19 mouse cellular contexts compared by ENCODE assay signal in genomic region chr12:112575274-112575986, GRCm38 (mm10). TPM values are rescaled to one million over a fixed set of nuclear protein-coding genes. Genes with fewer than 3 reads are reported as not detected.
DNase-seq lines count a peak whose midpoint lies in the region; ATAC-seq and TF ChIP-seq lines count a peak whose summit lies in the region.
"Had no signal": no experiment of that assay in that cellular context is flagged by ENCODE, and none has a peak within 500 bp of the region (broad histone marks: within the 10 kb centered on the region; RNA-seq: fewer than 3 reads in every experiment).

No protein-coding gene starts in this region.

- ATAC-seq in embryonic facial prominence, embryonic 13.5 days (ENCODE audit: insufficient number of reproducible peaks, insufficient read depth, low FRiP score, low TSS enrichment, low read depth): no peak
- no peak for ATAC-seq in kidney, postnatal 0 days (replicated peaks; ENCODE audit: low FRiP score, low read depth)
- ATAC-seq in embryonic facial prominence, embryonic 15.5 days (ENCODE audit: insufficient number of reproducible peaks, low FRiP score, low TSS enrichment, low read depth): no peak
- ATAC-seq in forebrain, embryonic 11.5 days (replicated peaks; ENCODE audit: low FRiP score): no peak
- ATAC-seq: CD4-positive, CD25-positive, alpha-beta regulatory T cell, adult 4 months; forebrain, embryonic 16.5 days had no signal

- H3K4me2 ChIP-seq in embryonic facial prominence, embryonic 13.5 days: no peak overlapping the region
- 0 out of 2 replicates have a peak overlapping the region, but pooled peaks have one; percentile 16 for H3K4me2 ChIP-seq in kidney, postnatal 0 days (ENCODE audit: low read length)
- no peak overlapping the region for H3K4me2 ChIP-seq in embryonic facial prominence, embryonic 15.5 days (replicated peaks)
- no peak overlapping the region for H3K4me2 ChIP-seq in forebrain, embryonic 11.5 days (ENCODE audit: low read depth, low read length, severe bottlenecking)
- H3K4me2 ChIP-seq: hindbrain, embryonic 15.5 days; limb, embryonic 12.5 days; midbrain, embryonic 12.5 days had no signal

- H3K27me3 ChIP-seq in embryonic facial prominence, embryonic 13.5 days: no peaks in the 10 kb centered on the region
- 0 out of 2 replicates have a peak, but pooled peaks cover 3% of the 10 kb centered on the region for H3K27me3 ChIP-seq in embryonic facial prominence, embryonic 10.5 days (replicated peaks; ENCODE audit: low read depth, poor library complexity, severe bottlenecking)
- no peaks in the 10 kb centered on the region for H3K27me3 ChIP-seq in kidney, postnatal 0 days (ENCODE audit: insufficient read depth, low read length)
- no peaks in the 10 kb centered on the region for H3K27me3 ChIP-seq in embryonic facial prominence, embryonic 15.5 days
- H3K27me3 ChIP-seq in forebrain, embryonic 11.5 days (ENCODE audit: control insufficient read depth, insufficient read depth, low read length): no peaks in the 10 kb centered on the region
- H3K27me3 ChIP-seq: hindbrain, embryonic 15.5 days had no signal

- no peak for TF ChIP-seq POLR2A in olfactory bulb, adult 2 months (IDR thresholded peaks at IDR 0.05; ENCODE audit: insufficient read depth, low read depth, low read length)

- 68% methylated on average over 8 of the region's 8 CpGs for WGBS in embryonic facial prominence, embryonic 13.5 days
- WGBS in embryonic facial prominence, embryonic 10.5 days: 79% methylated on average over 8 of the region's 8 CpGs
- whole genome bisulfite sequencing in kidney, postnatal 0 days: 56% methylated on average over 8 of the region's 8 CpGs
- WGBS in embryonic facial prominence, embryonic 15.5 days: 67% methylated on average over 8 of the region's 8 CpGs
- 74% methylated on average over 8 of the region's 8 CpGs for WGBS in olfactory bulb, adult 2 months
- WGBS in forebrain, embryonic 11.5 days: 87% methylated on average over 8 of the region's 8 CpGs

- H3K4me1 ChIP-seq in embryonic facial prominence, embryonic 13.5 days: peaks cover 33% of the 10 kb centered on the region
- H3K4me1 ChIP-seq in embryonic facial prominence, embryonic 10.5 days: peaks cover 33% of the 10 kb centered on the region
- peaks cover 22% of the 10 kb centered on the region for H3K4me1 ChIP-seq in kidney, postnatal 0 days (replicated peaks; ENCODE audit: insufficient read depth, low read length)
- peaks cover 45% of the 10 kb centered on the region for H3K4me1 ChIP-seq in embryonic facial prominence, embryonic 15.5 days
- H3K4me1 ChIP-seq in olfactory bulb, adult 2 months (ENCODE audit: control insufficient read depth, insufficient read depth, low read length): peaks cover 51% of the 10 kb centered on the region
- peaks cover 10% of the 10 kb centered on the region for H3K4me1 ChIP-seq in forebrain, embryonic 11.5 days (replicated peaks; ENCODE audit: control insufficient read depth, insufficient read depth, low read length)

- H3K9ac ChIP-seq in embryonic facial prominence, embryonic 13.5 days: no peak overlapping the region
- 0 out of 2 replicates have a peak overlapping the region, but pooled peaks have one; percentile 27 for H3K9ac ChIP-seq in kidney, postnatal 0 days (ENCODE audit: low read depth, low read length)
- H3K9ac ChIP-seq in embryonic facial prominence, embryonic 15.5 days: no peak overlapping the region
- H3K9ac ChIP-seq in forebrain, embryonic 11.5 days (ENCODE audit: low read length): no peak overlapping the region
- H3K9ac ChIP-seq: hindbrain, embryonic 15.5 days; midbrain, embryonic 12.5 days had no signal

- peak overlapping the region; percentile 87; the same call in 1 of the 2 replicates for H3K27ac ChIP-seq in embryonic facial prominence, embryonic 13.5 days
- H3K27ac ChIP-seq in embryonic facial prominence, embryonic 10.5 days (replicated peaks): no peak overlapping the region
- peak overlapping the region; percentile 92 for H3K27ac ChIP-seq in kidney, postnatal 0 days
- H3K27ac ChIP-seq in embryonic facial prominence, embryonic 15.5 days (replicated peaks): peak overlapping the region; percentile 75
- peak overlapping the region; percentile 87 for H3K27ac ChIP-seq in olfactory bulb, adult 2 months (ENCODE audit: insufficient read depth, low read depth, low read length)
- no peak overlapping the region for H3K27ac ChIP-seq in forebrain, embryonic 11.5 days (ENCODE audit: low read depth, low read length)
- H3K27ac ChIP-seq: hindbrain, embryonic 15.5 days; limb, embryonic 12.5 days; midbrain, embryonic 12.5 days had no signal

- no peak for DNase-seq in embryonic facial prominence, embryonic 10.5 days (ENCODE audit: low spot score)
- DNase-seq in kidney, postnatal 0 days (ENCODE audit: low spot score): no peak
- no peak for DNase-seq in kidney, postnatal 36 days
- DNase-seq in right cerebral cortex, adult 18-20 months: no peak
- DNase-seq in forebrain, embryonic 11.5 days (ENCODE audit: low spot score): no peak
- DNase-seq: adrenal gland, adult 2 months; cerebellum, postnatal 14 days; embryo, embryonic 11 days; kidney, adult 8-10 months; lung, postnatal 36 days had no signal

- TF ChIP-seq CTCF in kidney, postnatal 0 days (IDR thresholded peaks at IDR 0.05; ENCODE audit: low read depth): no peak
- no peak for TF ChIP-seq CTCF in olfactory bulb, adult 2 months (IDR thresholded peaks at IDR 0.05; ENCODE audit: insufficient read depth, low read depth, low read length)

- H3K36me3 ChIP-seq in embryonic facial prominence, embryonic 13.5 days: no peaks in the 10 kb centered on the region
- H3K36me3 ChIP-seq in embryonic facial prominence, embryonic 10.5 days (replicated peaks): no peaks in the 10 kb centered on the region
- no peaks in the 10 kb centered on the region for H3K36me3 ChIP-seq in kidney, postnatal 0 days (ENCODE audit: insufficient read depth, low read length)
- no peaks in the 10 kb centered on the region for H3K36me3 ChIP-seq in embryonic facial prominence, embryonic 15.5 days
- H3K36me3 ChIP-seq in forebrain, embryonic 11.5 days (ENCODE audit: control insufficient read depth, insufficient read depth, low read length): no peaks in the 10 kb centered on the region
- H3K36me3 ChIP-seq: hindbrain, embryonic 15.5 days; limb, embryonic 12.5 days; midbrain, embryonic 12.5 days had no signal

- H3K9me3 ChIP-seq in embryonic facial prominence, embryonic 13.5 days: no peaks in the 10 kb centered on the region
- H3K9me3 ChIP-seq in embryonic facial prominence, embryonic 10.5 days: no peaks in the 10 kb centered on the region
- H3K9me3 ChIP-seq in kidney, postnatal 0 days (replicated peaks; ENCODE audit: low read length): no peaks in the 10 kb centered on the region
- no peaks in the 10 kb centered on the region for H3K9me3 ChIP-seq in embryonic facial prominence, embryonic 15.5 days (replicated peaks)
- H3K9me3 ChIP-seq in forebrain, embryonic 11.5 days (ENCODE audit: control insufficient read depth, low read length): no peaks in the 10 kb centered on the region
- H3K9me3 ChIP-seq: hindbrain, embryonic 15.5 days; midbrain, embryonic 12.5 days had no signal

- no peak overlapping the region for H3K4me3 ChIP-seq in embryonic facial prominence, embryonic 13.5 days
- no peak overlapping the region for H3K4me3 ChIP-seq in embryonic facial prominence, embryonic 10.5 days
- H3K4me3 ChIP-seq in kidney, postnatal 0 days (replicated peaks; ENCODE audit: low read depth, low read length): no peak overlapping the region
- H3K4me3 ChIP-seq in embryonic facial prominence, embryonic 15.5 days (replicated peaks): no peak overlapping the region
- no peak overlapping the region for H3K4me3 ChIP-seq in olfactory bulb, adult 2 months (ENCODE audit: insufficient read depth, low read depth, low read length)
- H3K4me3 ChIP-seq in forebrain, embryonic 11.5 days (ENCODE audit: low read depth, low read length): no peak overlapping the region
- H3K4me3 ChIP-seq: erythroblast, embryonic 14.5 days; hindbrain, embryonic 15.5 days; limb, embryonic 12.5 days; midbrain, embryonic 12.5 days had no signal

RNA-seq across cellular contexts. Expression of gene Inf2, which starts 13.2 kb away (rescaled TPM):
- polyA plus RNA-seq in embryonic facial prominence, embryonic 13.5 days (2015; fragmentation: Nextera tagmentation; extraction: Ambion mirVana): 4.8 and 7.3 TPM in 2 replicates
- 1.5 and 1.7 TPM in 2 replicates for polyA plus RNA-seq in embryonic facial prominence, embryonic 10.5 days (2016; fragmentation: Nextera tagmentation; extraction: Ambion mirVana)
- 2.5 and 3.8 TPM in 2 replicates for polyA plus RNA-seq in kidney, postnatal 0 days (2015; fragmentation: Nextera tagmentation; extraction: Ambion mirVana)
- polyA plus RNA-seq in embryonic facial prominence, embryonic 15.5 days (2015; fragmentation: Nextera tagmentation; extraction: Ambion mirVana): 5.8 and 6.7 TPM in 2 replicates
- not detected in 2 replicates for polyA plus RNA-seq in olfactory bulb, adult 2 months (2012; ENCODE audit: insufficient read depth, insufficient read length, low replicate concordance, missing spikeins)
- polyA plus RNA-seq in forebrain, embryonic 11.5 days (2014; fragmentation: Nextera tagmentation; extraction: Ambion mirVana): 1.6 and 2.4 TPM in 2 replicates

RNA-seq across cellular contexts. Expression of gene Adssl1, which starts 44.4 kb away (rescaled TPM):
- 4.3 and 4.4 TPM in 2 replicates for polyA plus RNA-seq in embryonic facial prominence, embryonic 13.5 days (2015; fragmentation: Nextera tagmentation; extraction: Ambion mirVana)
- 4.0 and 4.3 TPM in 2 replicates for polyA plus RNA-seq in embryonic facial prominence, embryonic 10.5 days (2016; fragmentation: Nextera tagmentation; extraction: Ambion mirVana)
- 13.4 and 14.5 TPM in 2 replicates for polyA plus RNA-seq in kidney, postnatal 0 days (2015; fragmentation: Nextera tagmentation; extraction: Ambion mirVana)
- 12.4 and 17.5 TPM in 2 replicates for polyA plus RNA-seq in embryonic facial prominence, embryonic 15.5 days (2015; fragmentation: Nextera tagmentation; extraction: Ambion mirVana)
- not detected in 2 replicates for polyA plus RNA-seq in olfactory bulb, adult 2 months (2012; ENCODE audit: insufficient read depth, insufficient read length, low replicate concordance, missing spikeins)
- 1.9 and 2.1 TPM in 2 replicates for polyA plus RNA-seq in forebrain, embryonic 11.5 days (2014; fragmentation: Nextera tagmentation; extraction: Ambion mirVana)

RNA-seq across cellular contexts. Expression of gene Tmem179, which starts 58.9 kb away (rescaled TPM):
- polyA plus RNA-seq in embryonic facial prominence, embryonic 13.5 days (2015; fragmentation: Nextera tagmentation; extraction: Ambion mirVana): 0.92 and 1.0 TPM in 2 replicates
- polyA plus RNA-seq in embryonic facial prominence, embryonic 10.5 days (2016; fragmentation: Nextera tagmentation; extraction: Ambion mirVana): 1.5 and 1.6 TPM in 2 replicates
- polyA plus RNA-seq in kidney, postnatal 0 days (2015; fragmentation: Nextera tagmentation; extraction: Ambion mirVana): 0.25 and 0.27 TPM in 2 replicates
- polyA plus RNA-seq in embryonic facial prominence, embryonic 15.5 days (2015; fragmentation: Nextera tagmentation; extraction: Ambion mirVana): 0.45 TPM in 2 replicates
- polyA plus RNA-seq in olfactory bulb, adult 2 months (2012; ENCODE audit: insufficient read depth, insufficient read length, low replicate concordance, missing spikeins): not detected in 2 replicates
- polyA plus RNA-seq in forebrain, embryonic 11.5 days (2014; fragmentation: Nextera tagmentation; extraction: Ambion mirVana): 3.1 and 3.4 TPM in 2 replicates
- polyA plus RNA-seq: CD4-positive, CD25-positive, alpha-beta regulatory T cell, adult 4 months; erythroblast, embryonic 14.5 days had no signal

Comparison
In these comparisons a context has a peak if more than half of its experiments do, and no peak if none do; other contexts are left out.
1. H3K27ac ChIP-seq: peak in embryonic facial prominence, embryonic 13.5 days (single experiment), kidney, postnatal 0 days (single experiment), embryonic facial prominence, embryonic 15.5 days (single experiment) and olfactory bulb, adult 2 months (single experiment); none in embryonic facial prominence, embryonic 10.5 days (single experiment) and forebrain, embryonic 11.5 days (single experiment).